Mouse (Mus musculus) gastrocnemius, postnatal 4 days (tissue): ENCODE data around the gene Gtf2ird1. TPM values are rescaled to one million over a fixed set of nuclear protein-coding genes. Genes with fewer than 3 reads are reported as not detected.
A peak's percentile ranks its signal among the peaks of the same experiment; 100 is the strongest.

ENCODE experiments used
- DNase-seq, 2 experiments: peaks; one replicate each; pipeline ENCODE4 v3.0.0; 2021 to 2022; ENCODE audit warnings: low spot score in 2 of 2, mixed read lengths in 2 of 2
- microRNA-seq: library from miRNA; unstranded; fragments of <30 nt; microRNA quantifications from one replicate; pipeline ENCODE4 v1.2.0, GENCODE M21; 2021
- total RNA-seq, 2 experiments: library from RNA; stranded (reverse); gene quantifications; 2 replicates each; pipeline ENCODE4 v1.2.3; 2021

Gtf2ird1 gene
- total RNA-seq, 2 experiments from 2014 or later: 50.0 to 57.8 TPM

DNA sequence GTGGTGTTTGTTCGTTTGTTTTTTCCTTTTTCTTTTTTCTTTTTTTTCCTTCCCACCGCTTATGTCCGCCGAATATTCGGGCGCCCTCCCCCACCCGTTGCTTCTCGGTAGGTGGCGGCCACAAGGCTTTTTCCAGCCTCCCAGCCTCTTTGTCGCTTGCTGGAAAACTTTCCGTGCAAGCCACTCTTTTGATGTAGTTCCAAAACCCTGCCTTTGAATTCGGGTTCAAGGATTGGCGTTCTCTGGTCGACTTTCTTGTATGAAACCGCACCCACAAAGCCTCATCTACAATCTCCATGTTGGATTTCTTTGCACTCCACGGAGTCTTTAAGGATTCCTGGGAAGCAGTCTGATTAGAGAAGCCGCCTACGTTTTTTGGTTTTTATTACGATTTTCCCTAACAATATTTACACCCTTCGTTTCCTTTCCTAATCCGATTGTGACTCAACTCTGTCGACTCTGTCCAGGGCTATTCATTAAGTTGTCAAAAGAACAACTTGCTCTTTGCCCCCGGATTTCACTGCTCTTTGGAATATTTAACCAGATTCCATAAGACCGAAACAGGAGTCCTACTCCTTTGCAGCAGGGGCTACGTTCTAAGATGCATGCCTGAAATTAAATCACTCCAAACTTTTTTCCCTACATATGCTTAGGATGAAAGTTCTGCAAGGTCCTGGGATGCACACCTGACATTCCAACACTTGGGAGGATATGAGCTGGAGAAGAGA is 140.7 kb downstream of the Gtf2ird1 start:
- DNase-seq: peak; percentile 41 to 71

DNA sequence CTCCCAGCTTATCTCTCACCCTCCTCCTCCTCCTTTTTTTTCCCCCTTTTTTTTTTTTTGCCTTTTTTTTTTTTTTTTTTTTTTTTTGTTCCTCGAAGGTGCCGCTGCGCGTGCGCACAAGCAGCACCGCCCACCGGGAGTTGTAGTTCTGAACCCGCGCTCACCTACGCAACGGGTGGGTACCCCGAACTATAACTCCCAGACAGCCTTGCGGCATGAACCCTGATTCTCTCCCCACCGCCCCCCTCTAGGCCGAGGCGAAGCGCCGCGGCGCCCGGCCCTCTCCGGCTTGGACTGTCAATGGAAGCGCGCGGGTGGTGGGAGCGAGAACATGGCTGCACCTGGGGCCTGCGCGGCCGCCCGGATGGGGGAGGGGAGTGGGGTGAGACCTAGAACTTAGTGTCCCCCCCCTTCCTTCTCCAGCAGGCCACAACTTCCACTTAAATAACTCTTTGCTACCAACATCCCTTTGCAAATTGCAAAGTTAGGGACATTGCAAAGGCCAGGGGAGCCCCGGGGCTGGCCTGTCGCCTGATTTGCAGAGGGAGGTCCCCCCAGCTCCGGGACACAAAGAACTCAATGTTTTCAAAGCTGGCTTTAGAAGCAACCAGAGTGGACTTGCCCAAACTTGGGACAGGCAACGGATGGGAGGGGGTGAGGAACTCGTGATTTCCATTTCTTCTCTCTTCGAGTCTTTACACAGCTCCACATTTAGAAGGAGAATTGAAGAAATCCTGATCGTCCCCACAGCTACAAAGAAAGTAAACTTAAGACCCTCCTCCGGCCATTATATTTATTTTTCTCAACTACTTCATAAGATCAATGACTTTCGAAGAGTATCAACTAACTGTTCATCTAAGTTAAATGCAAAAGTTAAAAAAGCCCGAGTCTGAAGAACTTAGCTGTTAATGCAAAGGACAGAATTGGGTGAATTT is 141.6 kb downstream of the Gtf2ird1 start, which contains the start of gene Gtf2i:
TSS of gene Gtf2i (minus strand) at position 73 of the 935 bp plus-strand sequence.
- DNase-seq: peak; percentile 91 to 93

DNA sequence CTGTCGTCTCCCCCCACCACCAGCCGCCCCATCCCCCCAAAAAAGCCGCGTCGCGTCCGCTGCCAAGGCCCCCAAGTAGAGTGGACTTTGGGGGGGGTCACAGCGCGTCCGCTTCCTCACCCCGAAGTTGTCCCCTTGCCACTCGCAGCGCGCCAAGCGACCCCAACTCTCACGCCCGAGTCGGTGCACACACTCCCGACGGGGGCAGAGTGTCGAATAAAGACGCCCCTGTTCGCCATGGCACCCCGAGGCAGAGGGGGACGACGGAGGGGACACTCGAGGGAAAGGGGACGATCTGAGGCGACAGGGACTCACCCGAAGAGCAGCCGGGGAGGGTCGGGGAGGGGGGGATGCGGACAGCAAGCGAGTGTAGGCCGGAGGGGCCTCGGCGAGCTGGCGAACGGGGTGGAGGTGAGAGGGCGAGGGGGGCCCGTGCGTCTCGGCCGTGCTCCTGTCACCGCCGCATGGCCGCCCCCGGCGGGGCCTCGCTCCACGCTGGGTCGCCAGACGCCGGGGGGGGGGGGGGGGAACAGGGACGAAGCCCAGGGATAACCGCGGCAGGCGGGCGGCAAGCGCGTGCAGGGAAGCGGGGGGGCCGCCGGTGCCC is 142.3 kb downstream of the Gtf2ird1 start:
- DNase-seq: peak; percentile 55 to 64

DNA sequence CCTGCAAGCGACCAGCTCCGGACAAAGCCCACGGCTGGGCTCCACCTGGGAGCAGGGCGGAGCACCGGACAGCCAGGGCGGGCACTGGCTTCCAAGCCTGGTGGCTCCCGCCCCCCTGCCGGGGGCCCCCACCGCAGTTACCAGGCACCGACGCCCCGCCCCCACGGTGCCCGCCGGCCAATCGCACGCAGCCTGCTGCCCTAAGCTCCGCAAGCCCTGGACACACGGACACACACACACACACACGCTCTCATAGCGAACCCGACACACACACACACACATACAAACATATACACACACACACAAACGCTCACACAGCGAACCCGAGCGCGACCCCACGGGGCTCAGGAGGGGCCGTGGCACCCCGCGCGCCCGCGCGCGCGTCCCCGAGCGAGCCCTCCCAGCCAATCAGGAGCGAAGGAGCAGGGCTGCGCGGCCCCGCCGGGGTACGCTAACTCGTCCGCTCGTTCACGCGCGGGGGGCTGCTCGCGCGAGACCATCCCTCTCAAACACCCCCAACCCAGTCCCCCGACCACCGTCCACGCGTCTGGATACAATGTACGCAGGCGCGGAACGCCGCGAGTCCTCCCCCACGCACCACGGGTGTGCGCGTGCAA is 143.0 kb downstream of the Gtf2ird1 start:
- DNase-seq: peak; percentile 93 to 96

DNA sequence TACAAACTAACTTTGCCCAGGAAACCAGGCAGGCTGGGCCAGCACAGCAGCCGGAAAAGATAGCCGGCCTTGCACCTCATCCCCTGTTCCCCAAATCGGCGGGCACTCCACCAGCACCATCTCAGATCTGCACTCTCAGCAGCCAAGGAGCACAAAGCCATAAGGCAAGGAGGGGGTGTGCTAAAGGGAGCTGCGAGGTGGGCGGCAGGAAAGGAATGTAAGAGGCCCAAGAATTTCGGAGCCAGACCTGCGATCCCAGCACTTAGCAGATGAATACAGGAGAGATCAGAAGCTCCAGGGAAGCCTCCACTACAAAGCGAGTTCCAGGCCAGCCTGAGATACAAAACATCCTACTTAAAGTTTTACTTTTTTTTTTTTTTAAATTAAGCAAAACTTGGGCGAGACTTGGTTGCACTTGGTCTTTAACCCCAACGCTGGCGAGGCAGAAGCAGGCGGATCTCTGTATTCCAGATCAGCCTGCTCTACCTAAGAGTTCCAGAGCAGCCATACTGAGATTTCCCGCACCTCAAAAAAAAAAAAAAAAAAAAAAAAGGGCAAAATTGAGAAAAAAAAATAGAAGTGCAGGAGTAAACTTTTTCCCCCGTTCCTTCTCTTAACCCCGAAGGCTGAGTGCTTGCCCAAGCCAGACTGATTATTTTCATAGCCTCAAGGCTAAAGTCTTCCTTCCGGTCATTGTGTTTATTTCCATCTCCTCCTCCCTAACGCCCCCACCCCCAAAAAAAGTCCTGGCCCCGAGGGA is 143.6 kb downstream of the Gtf2ird1 start:
- no peak for DNase-seq

DNA sequence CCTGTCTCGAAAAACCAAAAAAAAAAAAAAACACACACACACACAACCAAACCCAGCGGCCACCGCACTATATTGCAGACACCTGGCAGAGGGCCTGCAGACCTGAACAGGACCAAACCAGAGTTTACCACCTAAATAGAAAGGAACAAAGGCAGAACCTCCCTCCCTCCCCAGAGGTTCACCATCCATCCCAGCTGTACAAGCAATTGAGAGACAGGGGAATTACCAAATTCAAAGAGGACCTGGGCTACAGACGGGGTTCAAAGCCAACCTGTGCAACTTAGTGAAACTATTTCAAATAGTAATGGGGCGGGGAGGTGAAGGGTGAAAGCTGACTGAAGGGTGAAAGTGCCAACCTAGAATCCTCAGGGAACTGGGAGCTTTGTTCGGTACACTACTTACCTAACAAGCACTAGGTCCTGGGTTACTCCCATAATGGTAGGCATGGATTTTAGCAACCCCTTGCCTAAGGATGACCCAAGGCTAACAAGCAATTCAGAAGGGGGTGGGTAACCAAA is 144.6 kb downstream of the Gtf2ird1 start:
- DNase-seq: no peak

DNA sequence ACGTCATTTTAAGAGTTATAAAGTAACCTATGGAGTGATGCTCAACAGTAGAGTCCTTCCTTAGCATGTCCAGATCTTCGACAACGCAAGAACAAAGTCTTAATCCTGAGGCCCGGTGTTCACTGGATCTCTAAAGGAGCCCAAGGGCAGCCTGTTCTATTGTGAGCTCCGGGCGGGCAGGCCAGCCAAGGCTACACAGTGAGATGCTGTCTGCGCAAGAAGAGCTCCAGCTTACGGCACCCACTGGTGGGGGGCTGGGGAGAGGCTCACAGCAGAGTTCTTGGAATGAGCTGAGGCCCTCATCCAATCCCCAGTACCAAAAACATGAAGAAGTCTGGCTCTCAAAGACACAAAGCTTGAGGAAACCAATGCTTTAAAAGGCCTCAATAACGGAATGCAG is 146.3 kb downstream of the Gtf2ird1 start:
- no peak for DNase-seq

DNA sequence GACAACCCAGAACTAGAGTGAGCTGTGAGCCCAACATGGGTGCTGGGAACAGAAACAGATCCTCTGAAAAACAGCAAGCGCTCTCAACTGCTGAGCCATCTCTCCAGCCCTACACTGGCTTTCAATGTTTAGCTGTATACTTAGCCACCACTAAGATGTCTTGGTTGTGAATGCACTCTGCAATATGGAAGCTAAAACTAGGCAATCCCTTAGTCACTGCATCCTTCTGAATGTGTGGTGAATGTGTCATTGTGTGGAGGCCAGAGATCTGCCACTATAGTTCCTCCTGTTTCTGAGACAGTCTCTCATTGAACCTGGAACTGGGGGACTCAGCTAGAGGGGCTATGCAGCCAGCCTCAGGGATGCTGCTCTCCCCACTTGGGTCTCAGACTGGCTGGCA is 147.2 kb downstream of the Gtf2ird1 start:
- no peak for DNase-seq

Small RNA genes within 50 kb of the gene (microRNA-seq; reads per million reads assigned to microRNA genes)
- gene Gm26340 (not detected), gene Mir3965 (not detected)

Other genes starting within 250 kb of the Gtf2ird1 start
- gene Ncf1, start 227.1 kb downstream of the Gtf2ird1 start, total RNA-seq: 1 to 10 TPM; 6.4 to 7.7 TPM
- gene Gtf2i, start 142.0 kb downstream of the Gtf2ird1 start, total RNA-seq: 100 to 1,000 TPM; 167 to 182 TPM
- gene Clip2, start 95.7 kb upstream of the Gtf2ird1 start, total RNA-seq: 10 to 100 TPM; 15.8 to 17.6 TPM
- gene Syna, start 103.5 kb upstream of the Gtf2ird1 start, total RNA-seq: not detected
- 10 to 100 TPM; 42.6 to 45.0 TPM for gene Rfc2, start 124.7 kb upstream of the Gtf2ird1 start, total RNA-seq
- 1 to 10 TPM; 4.5 to 6.3 TPM for gene Lat2, start 158.3 kb upstream of the Gtf2ird1 start, total RNA-seq
- gene Eif4h, start 182.8 kb upstream of the Gtf2ird1 start, total RNA-seq: 100 to 1,000 TPM; 208 to 209 TPM
- 10 to 100 TPM; 15.2 to 18.6 TPM for gene Limk1, start 231.9 kb upstream of the Gtf2ird1 start, total RNA-seq